Mouse (Mus musculus): ENCODE measurements at regions not wholly inside any gene's neighbourhood (a gene's known extent, or its start where the extent isn't known, plus 50 kb on each side); places are given as distances from the start of the nearest gene placed in this dataset.

DNA sequence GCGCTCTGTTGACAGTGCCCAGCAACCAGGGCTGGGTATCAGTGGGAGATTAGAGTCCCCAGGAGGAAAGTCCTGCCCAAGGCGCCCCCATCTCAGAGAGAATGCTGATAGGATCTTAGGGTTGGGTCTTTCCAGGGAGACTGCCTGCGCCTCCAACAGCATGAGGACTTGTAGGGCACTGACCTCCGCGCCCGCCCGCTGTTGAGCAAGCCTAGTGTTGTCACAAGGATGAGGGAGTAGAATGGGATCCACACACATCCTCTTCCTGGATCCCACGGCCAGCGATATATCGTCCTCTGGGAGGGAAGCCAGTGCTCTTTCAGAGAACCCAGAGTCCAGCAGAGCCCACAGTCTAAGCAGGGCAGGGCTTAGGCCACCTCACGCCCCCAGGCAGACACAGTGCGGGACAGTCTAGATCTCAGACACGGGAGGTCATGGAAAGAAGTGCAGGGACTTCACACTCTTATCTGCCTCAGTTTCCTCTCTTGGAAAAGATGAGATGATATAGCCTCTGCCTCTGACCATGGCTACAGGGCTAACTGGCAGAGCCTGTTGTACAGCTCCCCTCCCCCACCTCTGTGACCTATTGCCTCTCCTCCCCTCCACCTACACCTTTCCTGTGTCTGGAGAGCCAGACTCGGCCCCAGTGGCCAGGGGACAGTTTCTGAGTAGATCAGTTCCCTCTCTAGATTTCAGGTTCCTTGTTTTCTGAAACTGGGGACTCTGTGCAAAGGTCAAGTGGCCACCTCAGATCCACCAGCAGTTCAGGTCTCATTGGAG is 52.0 kb upstream of the Dusp5 start:
- no peak for DNase-seq

DNA sequence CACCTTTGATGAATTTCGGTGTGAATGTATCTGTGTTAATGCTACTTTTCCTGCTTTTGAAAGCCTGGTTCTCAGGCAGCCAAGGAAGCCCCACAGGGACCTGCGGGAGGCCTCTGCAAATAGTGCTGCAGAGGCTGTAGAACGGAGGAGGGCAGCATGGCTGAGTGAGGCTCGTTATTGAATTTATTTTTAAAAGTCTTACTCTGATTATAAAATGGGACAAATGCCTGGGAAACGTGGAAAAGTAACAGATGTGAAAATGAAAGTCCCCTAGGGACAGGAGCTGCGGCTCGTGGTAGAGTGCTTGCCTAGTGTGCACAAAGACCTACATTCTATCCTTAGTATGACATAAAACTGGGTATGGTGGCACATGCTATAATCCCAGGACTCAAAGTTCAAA is 59.7 kb upstream of the Dusp5 start:
- DNase-seq = no peak

DNA sequence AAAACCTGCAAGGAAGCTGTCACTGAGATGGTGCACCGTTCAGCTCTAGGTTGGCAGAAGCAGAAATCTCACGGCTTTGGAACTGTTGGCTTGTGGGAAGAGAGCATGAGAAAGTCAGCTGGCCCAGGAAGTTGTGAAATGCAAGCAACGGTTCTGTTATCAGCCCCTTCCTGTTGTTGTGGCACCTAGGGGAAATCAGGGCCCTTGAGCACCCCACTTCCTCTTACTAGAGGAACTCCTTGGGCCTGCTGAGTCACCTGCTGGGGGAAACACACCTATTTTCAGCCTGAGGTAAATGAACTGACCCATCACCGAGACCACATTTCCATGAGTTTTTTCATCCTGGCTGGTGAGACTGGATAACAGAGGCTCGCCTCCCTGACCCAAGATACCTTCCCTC is 64.2 kb upstream of the Dusp5 start:
- DNase-seq = no peak

DNA sequence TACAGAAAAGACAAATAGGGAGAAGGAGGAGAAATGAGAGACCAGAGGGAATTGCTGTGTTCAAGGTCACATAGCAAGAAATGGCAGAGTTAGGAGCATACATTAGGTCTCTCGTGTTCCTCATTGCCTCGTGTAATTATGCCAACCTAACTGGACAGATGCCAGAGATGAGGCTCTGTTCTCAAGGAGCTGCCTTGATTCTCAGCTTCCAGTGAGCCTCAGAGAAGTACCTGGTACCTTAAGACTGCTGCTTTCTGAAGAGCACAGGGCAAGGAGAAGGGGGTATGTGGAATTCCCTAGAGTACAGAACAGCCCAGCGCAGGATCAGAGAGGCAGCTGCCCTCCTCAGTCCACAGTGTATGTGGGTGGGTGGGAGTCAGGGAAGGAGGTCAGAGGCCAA is 64.8 kb upstream of the Dusp5 start:
- DNase-seq = no peak

DNA sequence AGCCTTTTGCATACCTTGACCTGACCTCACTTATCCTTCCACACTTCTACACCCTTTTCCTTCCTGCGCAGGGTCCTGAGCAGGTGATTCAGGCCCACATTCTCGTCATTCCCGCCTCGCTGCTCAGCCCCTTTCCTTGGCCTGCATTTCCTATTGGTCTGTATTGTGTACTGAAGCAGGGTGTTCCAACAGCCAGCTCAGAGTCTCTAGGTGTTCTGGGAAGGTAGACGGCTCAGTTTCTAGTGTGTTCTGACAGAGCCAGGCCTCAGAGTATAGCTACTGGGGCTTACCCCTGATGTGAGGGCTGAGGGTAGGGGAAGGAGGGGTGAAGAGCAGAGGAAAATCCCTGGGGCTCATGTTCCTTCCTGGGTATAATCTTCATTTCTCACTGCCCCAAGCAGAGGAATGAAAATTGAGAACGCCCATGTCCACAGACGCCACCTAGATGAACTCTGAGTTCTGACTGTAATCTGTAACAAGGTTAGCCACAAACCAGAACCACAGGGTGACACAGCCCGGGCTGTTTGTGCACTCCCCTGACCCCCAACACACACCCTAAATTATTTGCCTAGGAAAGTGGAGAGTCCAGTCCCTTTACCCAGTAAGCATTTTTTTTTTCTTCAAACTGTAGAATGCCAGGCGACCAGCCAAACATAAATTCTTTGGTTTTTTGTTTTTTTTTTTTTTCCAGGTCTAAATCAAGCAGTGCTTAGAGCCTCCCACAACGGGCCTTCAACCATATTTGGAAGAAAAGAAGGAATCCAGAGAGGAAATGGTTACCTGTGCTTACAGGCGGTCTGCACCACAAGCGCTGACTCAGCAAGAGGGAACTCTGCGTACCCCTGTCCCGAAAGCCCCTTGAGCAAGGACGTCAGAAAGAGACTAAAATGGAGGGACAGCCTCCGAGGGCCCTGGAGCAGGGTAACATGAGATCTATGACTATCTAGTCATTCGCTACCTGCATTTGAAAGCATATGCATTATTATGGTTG is 67.6 kb upstream of the Dusp5 start:
- DNase-seq = no peak

DNA sequence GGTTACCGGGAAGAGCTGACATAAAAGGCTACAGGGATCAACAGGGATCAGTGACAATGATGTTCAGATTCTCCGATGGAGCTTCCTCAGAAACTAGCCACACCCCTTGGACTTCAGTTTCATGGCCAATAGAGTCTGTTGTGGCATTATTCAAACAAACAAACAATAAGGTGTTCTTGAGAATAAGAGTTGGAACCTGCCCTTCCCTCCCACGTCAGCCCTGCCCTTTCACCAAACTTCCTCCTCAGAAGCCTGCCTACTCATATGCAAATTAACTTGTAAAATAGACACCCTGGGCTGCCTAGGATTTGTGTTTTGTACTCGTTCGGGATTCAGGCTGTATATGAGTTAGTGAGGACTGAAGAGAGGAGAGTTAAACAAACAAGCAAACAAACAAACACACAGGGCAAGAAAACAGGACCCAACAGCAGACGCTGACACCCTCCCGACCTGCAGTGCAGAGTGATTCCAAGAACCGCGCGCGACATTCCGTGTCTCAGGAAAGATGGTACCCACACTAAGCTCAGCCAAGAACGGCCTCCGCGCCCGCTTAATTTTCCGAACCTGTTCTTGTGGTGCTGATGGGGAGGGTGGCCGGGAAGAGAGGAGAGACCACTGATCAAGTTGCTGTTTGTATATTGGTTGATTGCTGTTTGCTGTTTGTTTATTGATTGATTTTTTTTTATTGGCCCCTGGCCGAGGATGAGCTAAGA is 68.4 kb upstream of the Dusp5 start:
- DNase-seq = no peak

DNA sequence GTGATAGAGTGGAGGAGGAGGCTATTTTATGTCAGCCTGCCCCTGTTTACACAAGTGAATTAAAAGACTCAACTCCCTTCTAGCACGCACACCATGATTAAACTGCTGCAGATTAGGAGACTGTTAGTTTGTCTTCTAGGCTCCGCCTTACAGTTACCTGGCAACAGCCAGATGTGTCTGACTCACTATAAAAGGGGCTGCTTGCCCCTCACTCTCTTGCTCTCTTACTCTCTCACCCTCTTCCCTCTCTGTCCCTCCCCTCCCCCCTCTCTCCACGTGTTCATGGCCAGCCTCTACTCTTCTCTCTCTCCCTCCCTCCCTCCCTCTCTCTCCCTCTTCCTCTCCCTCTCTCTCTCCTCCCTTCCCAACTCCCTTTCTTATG is 69.0 kb upstream of the Smndc1 start:
- DNase-seq = no peak

DNA sequence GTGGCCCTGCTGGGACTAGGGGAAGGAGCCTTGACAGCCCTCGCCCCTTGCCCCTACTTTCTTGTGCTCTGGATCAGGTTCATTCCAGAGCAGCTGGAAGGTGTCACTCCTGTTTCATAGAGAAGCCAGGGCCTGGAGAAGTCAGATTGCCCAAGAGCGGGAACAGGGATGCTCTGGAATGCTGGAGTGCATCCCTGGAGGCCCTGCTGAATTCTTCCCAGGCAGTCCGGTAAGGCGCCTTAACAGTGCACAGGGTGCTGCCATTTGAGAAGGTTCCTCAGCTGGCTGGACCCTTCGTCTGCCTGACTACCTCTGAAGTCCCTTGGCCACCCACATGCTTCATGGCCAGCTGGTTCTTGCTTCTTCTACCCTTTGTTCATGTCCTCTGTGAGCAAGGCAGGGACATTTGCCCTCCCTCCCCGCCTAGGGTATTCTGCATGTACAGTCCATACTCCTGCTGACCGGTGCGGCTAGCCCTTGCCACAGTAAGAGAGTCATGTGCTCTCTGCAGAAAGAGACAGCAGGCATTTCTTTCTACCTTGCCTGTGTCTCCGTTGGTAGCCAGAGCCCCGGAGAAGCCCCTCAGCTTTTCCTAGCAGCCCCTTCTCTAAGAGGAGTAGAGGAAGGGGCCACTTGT is 68.5 kb upstream of the Smndc1 start:
- no peak for DNase-seq

DNA sequence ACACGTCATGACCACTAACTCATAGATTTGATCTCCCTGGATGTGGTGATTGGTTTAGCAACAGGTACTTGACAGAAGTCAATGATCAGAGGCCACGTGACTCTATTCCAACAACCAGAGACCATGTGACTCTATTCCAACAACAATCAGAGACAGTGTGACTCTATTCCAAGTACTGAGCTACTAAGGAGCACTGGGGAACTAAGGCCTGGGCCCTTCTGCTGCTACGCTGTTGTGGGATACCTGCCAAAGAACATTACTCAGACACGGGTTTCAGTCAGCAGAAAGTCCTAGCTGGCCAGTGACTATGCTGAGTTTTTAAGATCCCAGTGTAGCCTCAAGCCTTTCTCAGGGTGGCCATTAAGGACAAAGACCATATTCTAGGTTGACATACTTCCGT is 66.3 kb upstream of the Smndc1 start:
- DNase-seq = no peak

DNA sequence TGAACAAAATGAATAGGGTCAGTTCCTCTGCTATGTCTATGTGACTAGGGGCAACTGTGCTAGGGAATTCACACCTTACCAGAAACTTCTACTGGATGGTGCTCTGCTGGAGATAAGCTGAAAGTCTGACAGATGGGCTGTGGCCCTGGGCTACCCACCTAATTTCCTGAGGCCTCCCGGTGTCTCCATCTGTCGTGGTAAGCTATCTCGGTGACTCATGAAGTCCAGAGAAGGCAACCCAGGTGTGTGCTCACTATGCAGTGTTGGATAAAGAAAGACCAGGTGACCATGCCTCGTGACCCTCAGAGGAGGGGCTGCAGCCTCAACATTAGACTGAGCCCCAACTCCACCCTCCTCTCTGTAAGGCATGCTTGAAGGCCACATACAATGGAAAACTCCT is 64.2 kb upstream of the Smndc1 start:
- DNase-seq = no peak

DNA sequence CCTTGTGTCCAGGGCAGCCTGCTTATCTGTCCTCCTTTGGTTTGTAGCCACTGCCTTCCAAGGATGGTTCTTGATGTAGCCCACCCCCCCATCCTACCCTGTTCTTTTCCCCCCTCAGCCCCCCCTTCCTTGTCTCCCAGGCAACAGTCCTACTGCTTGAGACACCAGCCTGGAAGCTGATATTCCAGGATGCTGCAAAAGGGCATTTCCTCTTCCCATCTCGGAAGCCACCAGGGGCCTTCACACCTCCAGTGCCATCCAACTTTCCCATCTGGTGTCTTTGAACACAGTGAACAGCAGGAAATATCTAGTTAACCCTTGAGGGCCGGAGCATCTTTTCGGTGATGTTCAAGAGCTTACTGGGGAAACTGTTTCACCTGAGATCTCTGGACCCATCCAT is 63.7 kb upstream of the Smndc1 start:
- no peak for DNase-seq

DNA sequence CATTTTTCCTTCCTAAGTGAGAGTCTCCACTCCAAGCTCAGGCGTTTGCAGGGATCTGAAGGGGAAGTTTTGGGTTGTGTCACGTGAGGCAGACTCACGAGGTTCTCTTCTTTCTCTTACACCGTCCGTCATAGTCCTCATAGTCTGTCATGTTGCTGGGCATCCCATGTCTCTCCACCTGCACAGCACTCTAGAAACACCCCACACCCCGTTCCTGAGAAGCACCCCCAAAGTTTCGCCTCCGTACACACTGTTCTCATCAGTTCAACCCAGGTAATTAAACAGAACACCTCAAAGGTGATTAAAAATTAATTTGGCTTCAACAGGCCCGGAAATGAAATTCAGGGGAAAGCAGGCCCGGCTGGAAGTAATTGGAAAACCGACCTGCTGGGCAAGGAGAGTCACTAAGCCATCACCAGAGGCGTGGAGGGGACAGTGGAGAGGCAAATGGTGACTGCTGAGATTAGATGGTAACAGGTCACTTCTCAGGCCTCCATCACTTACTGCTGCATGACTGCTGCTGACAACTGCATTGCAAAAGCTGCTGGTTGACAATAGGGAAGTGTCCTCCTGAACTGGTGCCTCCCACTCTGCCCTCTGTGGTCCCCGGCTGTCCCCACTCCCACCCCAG is 63.1 kb upstream of the Smndc1 start:
- no peak for DNase-seq

DNA sequence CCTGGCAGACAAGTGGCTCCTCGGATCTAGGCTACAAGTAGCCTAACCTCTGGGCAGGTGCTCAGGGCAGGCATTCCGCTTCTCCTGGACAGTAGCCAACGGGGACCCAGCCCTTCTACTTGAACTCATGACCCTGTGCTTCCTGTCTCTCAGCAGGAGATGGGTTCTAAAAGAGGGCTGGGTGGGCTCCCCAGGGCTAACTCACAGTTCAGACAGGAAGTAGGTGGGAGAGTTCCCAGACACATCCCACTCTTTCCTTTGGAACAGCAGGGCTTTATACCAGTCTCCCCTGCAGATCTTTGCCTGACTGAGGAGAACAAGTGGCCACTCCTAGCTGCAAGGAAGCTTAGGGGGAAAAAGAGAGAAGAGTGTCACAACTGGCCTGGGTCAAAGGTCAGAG is 62.0 kb upstream of the Smndc1 start:
- peak in 1 of 2 experiments; percentile 57 for DNase-seq

DNA sequence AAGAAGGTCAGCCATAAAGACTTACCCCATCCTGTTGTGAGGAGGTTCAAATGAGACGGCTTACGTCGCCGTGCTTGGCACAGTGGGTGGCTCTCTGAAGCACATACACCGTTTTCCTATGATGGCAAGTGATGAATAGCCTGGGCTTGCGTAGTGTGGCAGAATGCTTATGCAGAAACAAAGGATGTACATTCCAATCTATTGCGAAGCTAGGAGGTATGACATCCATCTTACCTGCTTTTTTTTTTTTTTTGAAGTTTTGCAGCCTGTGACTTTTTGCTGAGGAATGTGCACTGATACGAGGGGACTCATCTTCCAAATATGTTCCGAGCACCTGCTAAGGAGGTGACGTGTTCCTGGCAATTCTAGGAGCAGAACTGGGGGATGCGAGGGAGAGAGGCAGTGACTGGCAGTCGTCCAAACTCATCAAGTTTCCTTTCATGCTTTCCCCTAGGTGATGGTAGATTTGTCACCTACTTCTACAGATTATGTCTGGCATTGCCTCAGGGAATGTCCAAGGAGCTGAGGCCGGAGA is 61.1 kb upstream of the Smndc1 start:
- DNase-seq = no peak

DNA sequence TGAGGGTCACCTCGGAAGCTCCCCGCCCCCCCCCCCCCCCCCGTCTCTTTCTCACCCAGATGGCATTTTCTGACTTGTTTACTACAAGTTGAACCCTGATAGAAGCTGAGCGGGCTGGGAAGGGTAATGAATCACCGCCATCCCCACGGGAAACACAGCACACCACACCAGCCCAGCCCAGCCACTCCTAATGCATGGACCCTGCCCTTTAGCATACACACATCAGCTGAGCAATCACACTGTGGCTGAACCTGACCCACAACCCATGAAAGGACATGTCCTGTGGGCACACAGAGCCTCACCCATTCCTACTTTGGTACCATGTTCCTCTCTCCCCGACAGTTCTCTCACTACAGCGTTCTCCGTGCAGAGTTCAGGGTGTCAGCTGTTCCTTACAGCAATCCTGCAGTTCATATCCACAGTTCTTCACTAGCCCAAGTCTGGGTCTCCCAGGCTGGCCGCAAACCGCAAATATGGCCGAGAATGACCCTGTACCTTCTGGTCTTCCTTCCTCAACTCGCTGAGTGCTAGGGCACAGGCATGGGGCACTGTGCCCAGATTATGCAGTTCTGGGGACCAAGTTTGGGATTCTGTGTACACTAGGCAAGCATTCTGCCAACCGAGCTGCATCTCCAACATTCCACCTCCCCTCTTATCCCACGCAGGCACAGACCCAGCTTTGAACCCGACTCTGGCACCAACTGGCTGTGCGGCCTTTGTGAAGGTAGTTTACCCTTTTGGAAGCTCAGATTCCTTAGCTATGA is 60.4 kb upstream of the Smndc1 start:
- DNase-seq = no peak

DNA sequence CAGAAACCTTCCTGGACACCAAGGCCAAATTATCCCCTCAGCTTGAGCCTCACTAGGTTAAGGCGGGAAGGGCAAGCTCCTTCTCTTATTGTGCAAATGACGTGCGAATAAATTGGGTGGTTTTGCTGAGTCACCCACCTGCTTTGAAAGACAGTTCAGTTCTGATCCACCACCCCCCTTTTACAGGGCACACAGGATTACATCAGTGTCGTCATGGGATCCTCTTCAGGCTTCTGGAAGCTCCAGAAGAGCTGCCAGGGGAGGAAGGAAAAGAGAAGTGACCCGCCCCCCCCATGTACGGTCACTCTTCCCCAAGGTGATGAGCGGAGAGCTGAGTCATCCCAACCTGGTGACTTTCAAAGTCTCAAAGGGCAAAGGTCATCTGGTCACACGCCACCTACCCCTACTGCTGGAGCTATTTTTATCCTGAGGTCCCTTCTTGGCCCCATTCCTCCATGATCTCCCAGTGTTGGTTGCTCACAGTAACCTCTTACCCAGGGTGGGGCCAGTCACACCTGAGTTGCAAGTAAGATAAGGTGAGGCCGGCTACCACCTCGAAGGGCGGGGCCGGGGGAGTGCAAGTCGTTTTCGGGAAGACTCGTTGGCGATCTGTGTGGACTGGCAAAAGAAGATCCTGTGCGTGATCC is 58.9 kb upstream of the Smndc1 start:
- DNase-seq = peak; percentile 27 to 63

DNA sequence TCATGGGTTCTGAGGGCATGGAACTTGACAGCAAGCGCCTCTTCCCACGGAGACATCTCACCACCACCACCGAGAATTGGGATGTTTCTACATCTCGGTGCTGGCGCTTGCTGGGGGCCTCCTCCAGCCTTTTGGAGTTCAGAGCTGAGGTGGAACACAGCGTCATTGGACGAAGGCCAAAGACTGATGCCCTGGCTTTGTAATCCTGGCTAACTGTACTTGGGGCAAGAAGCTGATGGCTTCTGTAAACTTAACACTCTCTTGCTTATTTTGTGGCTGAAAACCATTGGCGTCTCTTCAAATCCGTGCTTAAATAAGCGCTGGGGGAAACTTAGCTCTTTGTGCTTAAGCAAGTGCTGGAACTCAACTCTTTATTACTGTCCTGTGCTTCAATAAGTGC is 57.8 kb upstream of the Smndc1 start:
- DNase-seq = peak; percentile 55 to 74

DNA sequence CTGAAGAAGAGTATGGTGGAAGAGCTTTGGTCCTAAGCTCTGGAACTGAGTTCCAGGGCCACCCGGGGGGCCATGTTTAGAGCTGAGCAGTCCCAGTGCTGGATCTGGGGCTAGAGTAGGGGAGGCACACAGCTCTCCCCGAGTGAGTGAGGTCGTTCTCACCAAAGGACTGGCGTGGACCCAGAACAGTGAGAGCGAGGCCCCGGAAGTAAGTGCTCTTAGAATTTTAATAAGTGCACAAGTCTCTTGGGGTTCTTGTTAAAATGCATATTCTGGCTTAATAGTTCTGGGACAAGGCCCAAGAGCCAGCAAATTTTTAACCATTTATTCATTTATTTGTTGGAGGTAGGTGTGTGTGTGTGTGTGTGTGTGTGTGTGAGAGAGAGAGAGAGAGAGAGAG is 57.4 kb upstream of the Smndc1 start:
- peak; percentile 57 to 68 for DNase-seq

DNA sequence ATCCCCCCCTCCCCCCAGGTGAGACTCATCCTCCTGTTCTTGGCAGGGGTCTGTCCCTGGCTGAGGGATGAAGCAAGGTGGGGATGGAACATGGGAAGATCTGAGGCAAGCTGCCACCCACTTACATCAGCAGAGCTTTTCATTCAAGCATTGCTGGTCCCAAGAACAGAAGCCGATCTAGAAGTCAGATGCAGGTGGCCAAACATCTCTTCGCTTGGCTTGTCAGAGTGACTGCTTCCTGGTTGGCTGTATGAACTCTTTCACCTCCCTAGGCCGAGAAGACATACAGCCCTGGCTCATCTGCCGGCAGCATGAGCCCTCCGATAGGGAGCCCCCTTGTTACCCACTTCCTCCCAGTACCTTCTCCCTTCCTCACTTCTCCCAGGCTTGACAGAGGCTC is 55.8 kb upstream of the Smndc1 start:
- DNase-seq = no peak

DNA sequence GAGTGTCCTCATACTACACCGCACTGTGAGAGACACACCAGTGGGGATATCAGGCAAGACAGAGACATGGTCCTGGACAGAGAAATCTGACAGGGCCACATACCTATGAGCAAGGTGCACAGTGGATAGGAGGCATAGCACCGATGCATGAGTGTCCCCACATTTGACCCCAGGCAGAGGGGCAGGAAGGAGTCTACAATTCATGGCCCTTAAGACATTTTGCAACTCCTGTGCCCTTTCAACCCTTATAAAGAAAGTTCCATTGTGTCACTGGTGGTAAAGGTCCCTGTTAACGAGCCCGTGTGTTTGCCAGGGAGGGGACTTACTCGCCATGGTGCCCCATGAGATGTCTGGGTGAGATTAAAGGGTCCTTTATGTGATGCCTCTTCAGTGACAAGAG is 54.3 kb upstream of the Smndc1 start:
- DNase-seq = no peak

Data from kidney, postnatal 25 days (tissue).